Mouse (Mus musculus) layer of hippocampus, postnatal 14 days (tissue): ENCODE data around the gene Tssc4. TPM values are rescaled to one million over a fixed set of nuclear protein-coding genes. Genes with fewer than 3 reads are reported as not detected.

Source experiments
- DNase-seq, 2 experiments: peaks; one replicate each; pipeline ENCODE4 v3.0.0; 2021 to 2022; ENCODE audit warnings: low spot score in 2 of 2, mixed read lengths in 1 of 2
- total RNA-seq, 2 experiments: library from RNA; stranded (reverse); gene quantifications; 2 replicates each; pipeline ENCODE4 v1.2.3; 2021

Gene Tssc4
- total RNA-seq, 2 experiments from 2014 or later = 51.8 to 56.9 TPM

DNA sequence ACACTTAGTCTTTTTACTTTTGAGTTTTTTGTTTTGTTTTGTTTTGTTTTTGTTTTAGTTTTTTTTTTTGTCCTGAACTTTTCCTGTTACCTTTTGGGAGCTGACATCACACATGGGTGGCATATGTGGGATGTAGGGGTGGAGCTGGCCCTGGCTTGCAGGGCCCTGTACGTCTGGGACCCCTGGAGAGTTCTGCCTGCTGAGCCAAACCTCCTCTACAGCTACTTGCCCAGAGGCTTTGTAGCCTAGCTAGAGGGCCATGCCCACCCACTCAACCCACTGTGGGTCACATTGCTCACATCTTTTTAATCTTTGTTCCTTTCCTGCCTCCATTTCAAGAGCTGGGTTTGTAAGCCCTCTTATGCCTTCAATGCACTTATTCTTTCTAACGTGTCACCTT is 1.6 kb upstream of the Tssc4 start:
- DNase-seq = no peak

DNA sequence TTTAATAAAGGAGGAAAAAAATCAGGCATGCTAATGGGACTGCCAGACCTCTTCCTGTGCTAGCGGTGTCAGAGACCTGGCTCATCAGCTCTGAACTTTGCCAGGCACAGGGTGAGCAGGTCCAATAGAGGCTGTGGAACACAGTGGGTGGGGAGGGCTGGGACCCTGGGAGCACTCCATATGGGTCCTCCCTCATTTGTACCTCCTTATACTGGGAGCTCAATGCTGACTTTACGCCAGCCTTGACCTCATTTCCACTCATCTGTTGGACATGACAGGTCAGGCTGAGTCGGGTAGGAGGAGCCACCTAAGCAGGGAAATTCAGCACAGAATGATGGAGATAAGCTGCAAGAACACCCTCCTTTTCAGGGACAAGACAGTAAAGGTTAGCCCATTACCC is 1.2 kb upstream of the Tssc4 start:
- DNase-seq = no peak

DNA sequence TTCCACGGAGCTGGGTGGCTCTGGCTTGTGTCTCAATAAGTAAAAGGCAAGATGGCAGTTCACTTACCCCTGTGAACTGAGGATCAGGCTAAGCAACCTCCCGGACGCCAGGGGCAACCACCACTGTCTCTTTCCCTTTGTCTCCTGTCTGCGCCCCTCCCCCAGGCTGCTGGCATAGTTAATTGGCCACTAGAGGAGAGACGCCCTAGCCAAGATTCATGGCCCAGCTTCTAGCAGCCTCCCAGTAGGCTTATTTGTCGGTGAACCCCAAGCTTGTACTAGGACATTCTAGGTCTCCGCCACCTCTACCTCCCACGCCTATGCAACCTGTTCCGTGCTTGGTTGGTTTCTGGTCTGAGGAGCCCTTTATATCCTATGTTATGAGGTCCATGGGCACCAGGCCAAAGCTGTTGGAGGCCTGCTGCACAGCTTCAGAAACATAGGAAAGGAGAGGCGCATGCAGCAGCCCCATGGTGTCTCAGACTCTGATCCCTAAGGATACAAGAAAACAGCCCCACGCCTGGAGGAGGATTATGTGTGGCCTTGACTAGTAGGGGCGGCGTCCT is 650 bp upstream of the Tssc4 start:
- DNase-seq = no peak

DNA sequence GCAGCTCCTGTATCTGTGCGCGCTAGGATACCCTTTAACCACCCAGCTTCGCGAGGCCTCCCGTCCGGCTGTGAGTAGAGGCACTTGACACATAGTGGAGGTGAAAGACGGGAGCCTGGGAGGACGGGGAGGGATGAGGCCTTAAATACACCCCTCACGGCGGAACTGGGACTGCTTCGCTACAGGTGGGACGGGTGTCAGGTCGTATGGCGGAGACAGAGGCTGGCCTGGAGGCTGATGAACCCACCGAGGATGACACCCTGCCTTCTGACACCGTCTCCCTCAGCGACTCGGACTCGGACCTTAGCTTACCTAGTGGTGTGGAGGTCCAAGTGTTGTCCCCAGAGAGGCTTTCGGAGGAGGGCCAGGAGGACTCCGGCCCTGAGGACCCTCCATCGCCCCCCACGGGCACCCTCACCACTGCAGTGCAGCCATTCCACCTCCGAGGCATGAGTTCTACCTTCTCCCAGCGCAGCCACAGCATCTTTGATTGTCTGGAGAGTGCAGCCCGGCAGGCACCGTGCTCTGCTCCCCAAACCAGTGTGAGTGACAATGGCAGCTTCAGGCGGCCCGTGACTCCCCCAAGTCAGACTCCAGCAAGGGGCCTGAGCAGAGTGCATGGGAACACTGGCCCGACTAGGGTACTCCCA is 827 bp downstream of the Tssc4 start:
- DNase-seq = no peak

DNA sequence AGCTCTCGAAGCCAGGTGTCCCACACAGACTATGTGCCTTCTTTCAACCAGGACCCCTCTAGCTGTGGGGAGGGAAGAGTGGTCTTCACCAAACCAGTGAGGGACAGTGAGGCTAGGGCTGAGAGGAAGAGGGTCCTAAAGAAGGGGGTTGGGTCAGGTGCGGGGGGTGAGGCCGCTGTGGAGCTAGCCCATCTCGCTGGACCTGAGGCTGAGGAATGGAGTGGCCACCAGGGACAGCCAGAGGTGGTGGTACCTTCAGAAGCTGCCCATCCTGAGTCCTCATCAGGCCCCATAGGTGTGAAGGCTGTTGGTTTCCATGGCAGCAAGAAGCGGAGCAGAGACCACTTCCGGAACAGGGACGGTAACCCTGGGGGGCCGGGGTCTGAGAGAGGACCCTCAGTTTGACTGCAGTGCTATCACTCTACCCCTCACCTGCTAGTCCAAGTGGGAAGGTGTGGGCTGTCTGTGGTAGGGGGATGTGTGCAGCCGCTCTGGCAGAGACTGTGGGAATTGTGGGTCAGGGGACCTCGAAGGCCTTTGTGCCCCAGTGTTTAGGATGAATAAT is 1.5 kb downstream of the Tssc4 start:
- DNase-seq = no peak

DNA sequence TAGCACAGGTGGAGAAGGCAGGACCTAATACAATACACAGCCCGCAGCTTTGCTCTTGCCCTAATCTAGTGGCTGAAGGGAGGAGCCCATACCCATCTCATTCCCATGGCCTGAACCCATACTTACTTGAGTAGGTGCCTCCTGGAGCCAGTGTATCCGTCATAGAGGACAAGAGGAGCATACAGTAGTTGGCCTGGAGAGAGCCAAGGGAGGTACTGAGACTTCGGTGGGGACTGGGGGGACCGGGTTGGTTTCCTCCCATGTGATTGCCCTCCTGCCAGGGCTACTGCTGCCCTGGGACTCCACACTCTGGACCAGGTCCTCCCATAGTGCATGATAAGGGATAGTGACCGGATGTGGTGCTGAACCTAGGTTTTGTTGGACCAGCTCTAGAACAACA is 3.6 kb downstream of the Tssc4 start:
- DNase-seq = no peak

DNA sequence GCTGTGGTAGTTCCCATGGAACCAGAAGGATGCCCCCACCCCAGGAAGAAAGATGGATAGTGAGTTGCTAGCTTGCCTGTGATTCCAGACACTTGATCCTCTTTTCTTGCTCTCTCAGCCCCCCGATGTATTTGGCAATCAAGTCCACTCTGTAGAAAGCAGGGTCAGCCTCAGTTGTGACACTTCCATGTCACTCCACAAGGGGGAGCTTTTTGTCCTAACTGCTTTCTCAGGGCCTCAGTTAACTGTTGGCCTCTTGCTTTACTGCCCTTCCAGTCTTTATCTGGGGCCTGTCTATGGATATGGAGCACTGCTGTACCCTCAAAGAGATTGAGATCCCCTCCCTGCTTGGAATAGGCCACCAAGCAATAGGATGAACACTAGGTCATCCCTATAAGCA is 4.0 kb downstream of the Tssc4 start:
- no peak for DNase-seq

DNA sequence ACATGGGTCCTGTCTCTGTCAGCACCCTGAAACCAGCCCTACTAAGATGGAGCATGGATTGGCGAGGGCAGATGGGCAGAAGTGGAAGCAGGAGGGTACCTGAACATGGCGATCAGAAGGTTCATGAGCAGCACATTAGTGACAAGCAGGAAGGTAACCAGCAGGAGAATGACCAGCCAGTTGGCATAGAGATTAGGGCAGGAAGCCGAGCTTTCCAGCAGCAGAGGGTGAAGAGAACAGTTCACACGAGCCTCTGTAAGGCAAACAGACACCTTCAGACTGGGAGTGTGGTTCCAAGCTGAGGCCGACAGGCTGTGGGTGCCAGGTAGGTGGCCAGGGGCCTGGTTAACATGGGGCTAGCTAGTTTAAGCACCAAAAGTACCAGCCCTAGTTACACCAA is 6.3 kb downstream of the Tssc4 start:
- DNase-seq = no peak

DNA sequence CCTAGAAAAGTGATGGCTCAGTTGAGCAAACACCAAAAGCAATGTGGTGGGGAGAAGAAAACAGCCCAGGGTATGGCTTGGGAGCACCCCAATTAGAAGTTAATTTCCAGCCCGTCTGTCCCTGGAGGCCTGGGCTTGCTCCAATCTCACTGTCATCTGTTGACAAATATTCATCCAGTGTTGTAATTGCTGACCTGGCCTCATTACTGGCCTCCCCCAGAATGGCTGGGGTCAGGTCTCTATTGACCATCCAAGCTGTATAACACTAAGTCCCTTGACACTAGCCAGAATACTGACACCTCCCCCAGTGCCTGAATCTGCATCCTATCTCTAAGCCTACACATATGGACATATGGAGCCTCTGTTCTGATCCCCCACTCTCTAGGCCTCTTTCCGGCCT is 8.3 kb downstream of the Tssc4 start:
- no peak for DNase-seq

DNA sequence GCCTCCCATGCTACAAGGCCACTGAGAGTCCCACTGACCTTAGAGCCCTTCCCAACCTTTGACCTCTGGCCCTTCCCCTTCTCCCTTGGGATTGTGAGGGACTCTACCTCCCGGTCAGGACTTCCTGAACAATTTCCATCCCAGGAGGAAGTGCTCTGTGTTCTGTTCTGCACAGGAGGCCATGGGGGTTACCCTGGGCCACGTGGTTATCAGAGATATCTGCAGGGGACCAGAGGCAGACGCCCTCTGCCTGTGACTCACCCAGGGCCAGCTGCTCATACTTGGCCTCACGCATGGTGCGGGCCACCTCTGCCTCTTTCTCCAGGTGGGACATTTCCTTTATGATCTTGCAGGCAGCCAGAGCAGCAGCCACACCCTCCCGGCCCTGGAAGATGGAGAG is 13.0 kb downstream of the Tssc4 start:
- DNase-seq = no peak

DNA sequence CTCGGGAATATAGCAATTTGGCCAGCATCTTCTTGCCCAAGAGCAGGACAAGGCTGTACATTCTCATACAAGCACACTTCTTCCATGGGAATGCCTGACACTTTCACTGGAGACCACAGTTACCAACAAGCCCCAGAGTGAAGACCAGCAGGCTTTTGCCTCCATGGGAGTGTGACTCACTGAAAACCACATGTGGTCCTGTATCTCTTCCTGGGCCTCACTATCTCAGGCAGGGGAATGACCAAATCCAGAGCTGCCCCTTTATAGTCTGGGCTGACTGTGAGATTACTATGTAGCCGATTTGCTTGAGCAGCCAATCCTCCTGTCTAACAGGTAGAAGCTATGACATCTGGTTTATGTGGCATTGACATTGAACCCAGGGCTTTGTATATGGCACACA is 14.7 kb downstream of the Tssc4 start:
- no peak for DNase-seq

DNA sequence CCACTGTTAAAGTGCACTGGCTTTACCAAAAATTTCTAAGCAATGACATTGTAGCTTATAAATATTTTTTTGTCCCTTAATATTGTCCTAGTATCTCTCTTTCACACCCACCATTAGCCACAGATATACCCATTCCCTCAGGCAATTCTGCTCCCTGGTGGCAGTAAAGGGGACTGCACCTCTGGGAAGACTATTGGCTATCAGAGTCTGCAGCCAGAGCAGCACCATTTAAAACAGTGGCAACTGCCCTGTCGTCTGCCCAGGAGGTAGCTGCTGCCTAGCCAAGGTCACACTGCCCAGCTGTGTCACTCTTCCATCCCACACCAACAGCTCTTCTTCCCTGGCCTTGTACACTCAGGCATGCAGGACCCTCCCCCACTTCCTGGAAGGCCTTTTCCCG is 17.3 kb downstream of the Tssc4 start:
- DNase-seq = peak; percentile 31 to 43

DNA sequence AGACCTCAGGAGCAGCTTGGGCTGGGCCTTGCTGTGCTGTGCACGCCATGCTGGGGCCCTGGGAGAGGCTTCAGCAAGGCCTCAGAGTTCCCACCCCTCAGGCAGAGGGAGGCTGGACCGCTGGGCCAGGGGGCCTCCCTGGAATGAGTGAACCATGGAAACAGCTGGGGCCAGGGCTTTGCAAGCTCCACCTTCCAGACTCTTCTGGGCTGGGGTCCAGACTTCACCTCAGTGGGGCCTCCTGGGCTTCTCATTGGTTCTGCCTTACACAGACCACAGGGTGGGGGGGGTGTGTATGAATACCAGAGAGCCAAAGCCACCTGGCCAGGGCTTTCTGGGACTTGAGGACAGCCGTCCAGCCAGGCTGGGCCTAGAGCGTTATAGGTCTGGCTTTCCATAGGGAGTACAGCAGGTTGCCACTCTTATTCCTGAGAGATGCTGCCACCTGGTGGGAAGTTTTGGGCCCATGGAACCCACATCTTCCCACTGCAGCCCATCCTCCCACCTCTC is 18.1 kb downstream of the Tssc4 start:
- no peak for DNase-seq

DNA sequence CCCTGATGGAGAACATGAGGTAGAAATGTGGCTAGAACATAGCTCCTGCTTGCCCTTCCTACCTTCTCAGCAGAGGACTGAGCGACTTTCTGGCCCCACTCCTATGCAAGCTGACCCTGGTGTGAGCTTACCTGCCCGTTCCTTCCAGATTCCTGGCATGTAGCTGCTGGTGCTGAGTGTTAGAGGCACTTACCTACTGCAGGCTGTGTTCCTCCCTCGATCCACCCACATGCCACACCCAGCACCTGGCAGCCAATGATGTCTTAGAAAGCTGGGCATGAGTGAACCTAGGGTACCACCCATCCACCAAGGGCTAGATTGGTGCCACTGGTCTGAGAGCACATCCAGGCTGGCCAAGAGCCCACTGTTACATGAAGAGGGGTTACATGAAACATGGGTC is 24.8 kb downstream of the Tssc4 start:
- DNase-seq = no peak

DNA sequence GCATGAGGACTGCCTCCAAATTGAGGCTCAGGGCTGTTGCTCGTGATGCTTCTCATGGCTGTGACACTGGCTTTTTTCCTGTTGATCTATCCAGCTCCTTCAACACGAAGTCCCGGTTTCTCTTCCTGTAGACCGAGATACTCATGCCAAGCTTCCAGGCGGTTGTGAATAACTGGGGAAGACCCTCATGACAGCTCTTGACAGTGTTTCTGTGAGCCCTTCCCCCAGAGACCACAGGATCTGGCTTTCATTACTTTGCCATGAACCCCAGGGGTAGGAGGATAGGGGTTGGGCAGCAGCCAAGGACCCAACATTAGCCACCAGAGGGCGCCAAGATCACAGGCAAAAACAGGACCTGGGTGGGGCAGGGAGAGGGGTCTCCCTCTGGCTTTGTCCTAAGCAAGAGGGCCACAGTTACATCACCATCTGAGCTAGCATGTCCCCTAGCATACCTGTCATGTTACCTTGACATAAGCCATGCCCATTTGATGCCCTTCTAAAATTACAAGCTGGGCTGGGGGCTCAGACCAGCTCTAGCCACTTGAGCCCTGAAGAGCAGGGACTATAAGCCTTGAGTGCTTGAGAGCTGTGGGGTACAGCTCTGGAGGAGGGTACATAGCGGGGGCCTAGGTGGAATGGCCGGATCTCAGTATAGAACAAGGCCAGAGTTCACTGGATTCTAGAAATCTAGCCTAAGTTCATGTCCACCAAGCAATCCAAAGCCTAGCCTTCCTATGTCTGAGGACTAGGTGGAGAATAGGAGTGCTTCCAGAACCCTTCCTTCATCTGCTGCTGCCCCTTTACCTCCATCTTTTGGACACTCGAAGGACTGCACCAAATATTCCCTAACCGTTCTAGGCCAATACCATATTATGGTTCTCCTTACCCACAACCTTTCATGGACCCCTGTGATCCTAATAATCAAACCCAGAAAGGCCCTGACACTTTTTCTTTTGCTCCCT is 25.8 kb downstream of the Tssc4 start, which contains the start of gene Trpm5:
TSS of gene Trpm5 (minus strand) at position 51 of the 962 bp plus-strand sequence.
- peak; percentile 49 to 56 for DNase-seq

DNA sequence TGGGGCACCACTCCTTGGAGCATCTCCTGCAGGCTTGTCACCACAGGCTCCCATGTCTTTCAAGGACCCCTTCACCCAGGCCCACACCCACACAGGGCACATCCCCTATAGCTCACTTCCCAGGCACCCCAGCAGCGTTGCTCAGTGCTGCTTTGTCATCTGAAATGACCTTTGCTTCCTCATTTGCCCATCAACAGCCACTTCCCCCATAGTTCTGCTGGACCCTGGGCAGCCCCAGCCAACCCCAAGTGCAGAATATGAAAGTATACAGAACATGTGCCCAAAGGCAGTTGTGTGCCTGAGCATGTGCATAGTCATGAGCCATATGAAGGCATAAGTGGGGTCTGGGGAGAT is 26.5 kb downstream of the Tssc4 start:
- no peak for DNase-seq

DNA sequence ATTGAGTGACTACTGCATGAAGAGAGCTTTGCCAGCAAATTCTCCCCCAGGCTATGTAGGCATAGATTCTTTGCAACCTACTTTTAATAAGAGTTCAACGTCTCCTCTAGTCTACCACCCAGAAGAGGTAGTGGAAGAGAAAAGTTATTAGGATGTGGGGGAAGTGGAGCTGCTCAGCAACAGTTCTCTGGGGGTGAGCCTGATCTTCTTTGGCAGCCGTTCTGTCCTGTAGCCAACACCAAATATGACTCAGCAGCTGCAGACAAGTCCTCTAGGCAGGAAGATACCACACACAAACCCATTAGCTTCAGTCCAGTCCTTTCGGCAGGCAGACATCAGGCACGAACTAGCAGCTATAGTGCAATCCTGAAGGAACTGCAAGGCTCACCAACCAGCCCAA is 31.7 kb downstream of the Tssc4 start:
- no peak for DNase-seq

DNA sequence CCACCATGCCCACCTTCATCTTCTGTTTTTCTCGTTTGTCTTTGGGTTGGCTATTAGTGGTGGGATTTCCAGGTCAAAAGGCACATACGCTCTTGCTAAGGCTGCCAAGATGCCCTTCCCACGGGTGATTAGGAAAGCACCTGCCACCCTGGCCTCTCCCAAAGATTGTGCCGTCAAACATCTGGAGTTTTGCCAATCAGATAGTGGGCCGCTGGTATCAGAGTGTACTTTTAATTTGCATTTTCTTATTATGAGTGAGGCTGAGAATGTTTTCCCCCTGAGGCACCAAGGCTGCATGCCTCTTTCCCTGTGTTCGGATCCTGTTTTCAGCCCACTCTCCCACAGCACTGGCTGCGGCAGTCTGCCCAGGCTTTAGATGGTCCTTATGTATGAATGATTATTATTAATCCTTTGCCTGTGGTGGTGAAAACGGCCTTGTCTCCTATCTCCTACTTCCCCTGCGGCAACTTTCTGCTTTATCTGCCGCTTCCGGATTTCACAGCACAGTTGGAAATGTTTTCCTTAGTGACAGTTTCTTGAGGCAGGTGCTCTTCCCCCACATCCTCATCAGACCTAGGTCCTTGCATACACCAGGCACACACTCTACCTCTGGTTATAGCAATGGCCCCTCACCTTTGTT is 36.3 kb downstream of the Tssc4 start:
- DNase-seq = no peak

DNA sequence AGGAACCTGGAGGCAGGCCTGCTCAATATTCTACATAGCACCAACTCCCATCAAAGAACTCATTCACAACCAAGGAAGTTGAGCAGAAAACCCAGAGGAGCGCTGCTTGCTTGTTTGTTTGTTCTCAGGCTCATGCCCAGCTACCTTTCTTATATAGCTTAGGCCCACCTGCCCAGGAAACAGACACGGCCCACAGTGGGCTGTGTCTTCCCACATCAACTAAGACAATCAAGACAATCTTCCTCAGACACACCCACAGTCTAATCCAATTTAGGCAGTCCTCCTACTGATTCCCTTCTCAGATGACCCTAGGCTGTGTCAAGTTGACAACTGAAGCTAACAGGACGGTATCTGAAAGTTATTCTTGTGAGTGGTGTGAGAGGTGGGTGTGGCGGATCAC is 37.0 kb downstream of the Tssc4 start, which contains the start of gene Kcnq1:
TSS of gene Kcnq1 (plus strand) at position 301 of the 400 bp plus-strand sequence.
- DNase-seq = no peak

DNA sequence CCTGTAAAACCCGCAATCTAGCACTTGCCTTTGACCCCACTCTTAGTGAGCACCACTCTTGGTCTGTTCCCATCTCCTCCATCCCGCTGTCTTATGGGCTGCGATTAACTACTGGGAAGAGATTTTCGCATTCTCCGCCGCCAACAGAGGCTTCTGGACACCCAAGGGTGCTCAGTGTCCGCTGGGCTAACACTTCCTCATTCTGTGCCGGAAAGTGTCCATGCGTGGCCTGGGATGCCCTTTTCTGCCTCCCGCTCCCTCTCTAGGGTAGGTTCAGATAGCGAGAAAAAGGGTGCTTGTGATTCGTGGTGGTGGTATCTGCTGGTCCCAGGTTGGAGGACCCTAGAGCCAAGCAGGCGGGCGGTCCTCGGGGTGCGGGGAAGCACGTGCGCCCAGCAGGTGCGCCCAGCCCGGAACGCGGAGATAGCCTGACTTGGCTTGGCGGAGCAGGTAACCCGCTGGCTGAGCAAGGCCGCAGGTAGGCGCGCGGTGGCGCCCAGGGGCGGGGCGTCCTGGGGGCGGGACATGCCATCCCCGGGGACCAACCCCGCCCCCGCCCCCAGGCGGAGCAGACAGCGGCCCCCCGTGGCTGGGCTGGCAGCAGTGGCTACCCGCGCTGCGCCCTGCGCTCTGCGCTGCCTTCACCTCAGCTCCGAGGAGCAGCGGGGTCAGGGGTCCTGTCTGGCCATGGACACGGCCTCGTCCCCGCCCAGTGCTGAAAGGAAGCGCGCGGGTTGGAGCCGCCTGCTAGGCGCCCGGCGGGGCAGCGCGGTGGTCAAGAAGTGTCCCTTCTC is 37.8 kb downstream of the Tssc4 start:
- no peak for DNase-seq
